Mouse (Mus musculus) myocyte (in vitro differentiated cells): ENCODE measurements at regions not wholly inside any gene's neighbourhood (a gene's known extent, or its start where the extent isn't known, plus 50 kb on each side); places are given as distances from the start of the nearest gene placed in this dataset.

ENCODE experiments used
- H3K27me3 ChIP-seq: one replicate; pipeline ENCODE4 v1.6.1; 2011; ENCODE audit not compliant: control insufficient read depth, insufficient read depth, insufficient read length
- H3K36me3 ChIP-seq: one replicate; pipeline ENCODE4 v1.6.1; 2011; ENCODE audit not compliant: control insufficient read depth, insufficient read depth
- H3K4me2 ChIP-seq: one replicate; pipeline ENCODE4 v1.6.1; 2011; ENCODE audit warnings: low read depth, control low read depth
- H3K4me3 ChIP-seq: one replicate; pipeline ENCODE4 v1.5.1; 2011; ENCODE audit warnings: mild to moderate bottlenecking, control low read depth, moderate library complexity
- H3K79me2 ChIP-seq: one replicate; pipeline ENCODE4 v1.6.1; 2011; ENCODE audit not compliant: control insufficient read depth, insufficient read depth
- H3ac ChIP-seq: one replicate; pipeline ENCODE4 v1.6.1; 2011; ENCODE audit not compliant: control insufficient read depth, insufficient read length
- CEBPB ChIP-seq: IDR thresholded peaks from 2 replicates; pipeline ENCODE4 v1.6.1; 2011; ENCODE audit warnings: mild to moderate bottlenecking, moderate library complexity; ENCODE audit not compliant: poor library complexity, insufficient read depth, severe bottlenecking
- E2F4 ChIP-seq: IDR thresholded peaks from one replicate; pipeline ENCODE4 v1.6.1; 2011; ENCODE audit warnings: mild to moderate bottlenecking, control low read depth, moderate library complexity; ENCODE audit not compliant: insufficient read depth
- MAX ChIP-seq: IDR thresholded peaks from one replicate; pipeline ENCODE4 v1.6.1; 2011; ENCODE audit warnings: low read depth, mild to moderate bottlenecking, control low read depth
- MYOD1 ChIP-seq, 3 experiments: IDR thresholded peaks; one replicate each; pipeline ENCODE4 v1.6.1; 2011; ENCODE audit warnings: control low read depth in 2 of 3, low read depth in 2 of 3, mild to moderate bottlenecking in 2 of 3, moderate library complexity in 1 of 3; ENCODE audit not compliant: insufficient read length in 2 of 3, control insufficient read depth in 1 of 3
- MYOG ChIP-seq, 3 experiments: IDR thresholded peaks; one replicate each; pipeline ENCODE4 v1.6.1; 2011; ENCODE audit warnings: control low read depth in 2 of 3, low read depth in 2 of 3, mild to moderate bottlenecking in 2 of 3; ENCODE audit not compliant: insufficient read length in 2 of 3, control insufficient read depth in 1 of 3, insufficient read depth in 1 of 3
- POLR2A ChIP-seq: IDR thresholded peaks from one replicate; pipeline ENCODE4 v1.6.1; 2011; ENCODE audit warnings: low read depth, mild to moderate bottlenecking, control low read depth, moderate library complexity; ENCODE audit not compliant: insufficient read length
- POLR2AphosphoS2 ChIP-seq: IDR thresholded peaks from one replicate; pipeline ENCODE4 v1.6.1; 2011; ENCODE audit warnings: low read depth, control low read depth; ENCODE audit not compliant: insufficient read length
- REST ChIP-seq: IDR thresholded peaks from one replicate; pipeline ENCODE4 v1.6.1; 2011; ENCODE audit warnings: mild to moderate bottlenecking, control low read depth, moderate library complexity; ENCODE audit not compliant: insufficient read depth, insufficient read length
- SRF ChIP-seq: IDR thresholded peaks from one replicate; pipeline ENCODE4 v1.6.1; 2011; ENCODE audit warnings: low read depth; ENCODE audit not compliant: control insufficient read depth, insufficient read length
- TCF12 ChIP-seq: IDR thresholded peaks from one replicate; pipeline ENCODE4 v1.6.1; 2011; ENCODE audit warnings: mild to moderate bottlenecking, control low read depth; ENCODE audit not compliant: poor library complexity, insufficient read depth, severe bottlenecking
- TCF3 ChIP-seq: IDR thresholded peaks from one replicate; pipeline ENCODE4 v1.6.1; 2011; ENCODE audit warnings: low read depth, control low read depth; ENCODE audit not compliant: insufficient read length
- USF1 ChIP-seq: IDR thresholded peaks from one replicate; pipeline ENCODE4 v1.6.1; 2011; ENCODE audit warnings: low read depth, mild to moderate bottlenecking, control low read depth, moderate library complexity

- no peaks in the 10 kb centered on the region for H3K79me2 ChIP-seq
- no peaks in the 10 kb centered on the region for H3K36me3 ChIP-seq
- H3K27me3 ChIP-seq: no peaks in the 10 kb centered on the region
- no peak overlapping the region for H3ac ChIP-seq
- H3K4me3 ChIP-seq: no peak overlapping the region
- H3K4me2 ChIP-seq: no peak overlapping the region
- TF ChIP-seq MYOD1 (IDR thresholded peaks at IDR 0.05; ENCODE audit: control insufficient read depth in 1 of 3, insufficient read length in 2 of 3, low read depth in 2 of 3) (peak in 1 of 3 experiments; percentile 30), TCF12 (no peak)
These were observed 104.3 kb upstream of the Prickle1 start for GRCm38 (mm10) chr15:93699971-93700370.

DNA sequence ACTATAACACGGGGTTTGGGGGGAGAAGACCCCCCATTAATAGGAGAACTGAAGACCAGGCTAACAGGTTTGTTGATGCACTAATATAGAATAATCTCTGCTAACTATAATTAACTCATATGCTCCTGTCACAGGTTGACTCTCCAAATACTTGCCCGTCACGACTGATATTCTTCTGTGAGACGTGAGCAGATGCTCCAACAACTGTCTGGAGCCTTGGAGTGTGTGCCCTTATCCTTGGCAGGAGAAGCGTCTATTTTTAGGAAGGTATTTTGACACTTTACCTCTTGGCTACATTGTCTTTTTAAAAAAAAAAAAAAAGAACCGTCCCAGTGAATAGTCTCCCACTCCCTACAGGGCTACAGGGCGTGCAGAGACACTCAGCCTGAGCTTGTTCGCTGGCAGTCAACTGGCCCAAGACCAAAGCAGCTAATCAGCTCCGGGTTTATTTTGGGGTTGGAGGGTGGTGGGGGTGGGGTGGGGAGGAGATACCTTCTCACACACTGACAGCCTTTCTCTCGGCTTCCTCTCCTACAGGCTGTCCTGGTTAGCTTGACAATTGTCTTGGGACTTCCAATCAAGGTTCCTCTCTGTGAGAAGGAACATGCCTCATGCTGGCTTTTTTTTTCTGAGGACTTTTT, 102.6 kb upstream of the Prickle1 start:
- Histone ChIP-seq H3K36me3 (no peaks in the 10 kb centered on the region), H3K79me2 (no peaks in the 10 kb centered on the region), H3K4me3 (no peak overlapping the region), H3ac (no peak overlapping the region), H3K4me2 (peak overlapping the region; percentile 30), H3K27me3 (no peaks in the 10 kb centered on the region)
- TF ChIP-seq MAX (no peak), POLR2A (no peak), USF1 (no peak), CEBPB (no peak), TCF3 (no peak), SRF (no peak), MYOD1 (IDR thresholded peaks at IDR 0.05; ENCODE audit: control insufficient read depth in 1 of 3, insufficient read length in 2 of 3, low read depth in 2 of 3) (peak; percentile 23 to 88 (median 66)), REST (no peak), POLR2AphosphoS2 (no peak), E2F4 (no peak), TCF12 (peak; percentile 51), MYOG (IDR thresholded peaks at IDR 0.05; ENCODE audit: control insufficient read depth in 1 of 3, insufficient read depth in 1 of 3, insufficient read length in 2 of 3, low read depth in 2 of 3) (peak in 2 of 3 experiments; percentile 39 to 45)

DNA sequence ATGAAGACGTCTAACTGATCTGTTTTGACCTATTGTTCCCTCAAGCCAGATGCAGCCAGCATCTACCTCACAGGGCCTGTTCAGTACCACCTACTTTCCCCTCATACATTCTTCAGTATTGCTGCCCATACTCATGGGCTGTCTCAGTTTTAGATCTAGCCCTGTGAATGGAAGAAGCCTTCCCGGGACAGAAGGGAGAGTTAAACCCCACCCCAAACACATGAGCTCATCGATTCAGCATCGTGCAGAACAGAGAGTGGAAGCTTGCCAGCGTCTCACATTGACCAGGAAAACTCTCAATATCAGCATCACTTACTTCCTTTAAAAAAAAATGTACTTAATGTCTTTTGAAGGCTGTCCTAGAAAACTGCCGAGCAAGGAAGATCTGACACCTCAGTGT, 95.0 kb upstream of the Prickle1 start:
- Histone ChIP-seq H3K4me3 (no peak overlapping the region), H3K36me3 (no peaks in the 10 kb centered on the region), H3ac (no peak overlapping the region), H3K4me2 (no peak overlapping the region), H3K27me3 (no peaks in the 10 kb centered on the region), H3K79me2 (no peaks in the 10 kb centered on the region)
- TF ChIP-seq MYOD1 (IDR thresholded peaks at IDR 0.05; ENCODE audit: control insufficient read depth in 1 of 3, insufficient read length in 2 of 3, low read depth in 2 of 3): no peak
- no peak for TF ChIP-seq TCF12
- no peak for TF ChIP-seq MYOG (IDR thresholded peaks at IDR 0.05; ENCODE audit: control insufficient read depth in 1 of 3, insufficient read depth in 1 of 3, insufficient read length in 2 of 3, low read depth in 2 of 3)
- no peak for TF ChIP-seq USF1
- TF ChIP-seq POLR2AphosphoS2: no peak
- no peak for TF ChIP-seq REST
- no peak for TF ChIP-seq MAX
- TF ChIP-seq CEBPB: no peak
- TF ChIP-seq E2F4: no peak
- no peak for TF ChIP-seq SRF
- no peak for TF ChIP-seq TCF3
- no peak for TF ChIP-seq POLR2A

DNA sequence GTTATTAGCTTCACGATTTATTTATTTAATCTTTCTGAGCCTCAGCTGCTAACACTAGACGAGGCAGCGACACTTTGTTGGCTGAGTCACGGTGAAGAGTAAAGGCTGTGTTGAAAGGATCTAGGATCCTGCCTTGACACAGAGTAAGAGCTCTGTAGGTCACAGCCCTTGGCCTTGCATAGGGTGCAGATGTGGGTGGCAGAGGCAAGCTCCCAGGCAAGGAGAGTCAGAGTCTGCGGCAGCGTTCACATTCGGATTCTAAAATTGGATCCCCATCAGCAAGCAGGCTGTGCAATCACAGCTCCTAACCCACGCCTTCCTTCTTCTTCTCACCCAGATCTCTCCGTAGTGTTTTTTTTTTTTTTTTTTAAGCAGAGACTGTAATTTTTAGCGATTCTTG, 94.3 kb upstream of the Prickle1 start:
- no peaks in the 10 kb centered on the region for H3K36me3 ChIP-seq
- TF ChIP-seq POLR2A: no peak
- TF ChIP-seq MAX: no peak
- no peak for TF ChIP-seq USF1
- no peak for TF ChIP-seq TCF3
- no peak overlapping the region for H3K4me2 ChIP-seq
- no peak overlapping the region for H3K4me3 ChIP-seq
- H3ac ChIP-seq: no peak overlapping the region
- no peaks in the 10 kb centered on the region for H3K79me2 ChIP-seq
- no peaks in the 10 kb centered on the region for H3K27me3 ChIP-seq

- Histone ChIP-seq H3K4me3 (no peak overlapping the region), H3K4me2 (no peak overlapping the region), H3K79me2 (no peaks in the 10 kb centered on the region), H3K36me3 (no peaks in the 10 kb centered on the region), H3ac (no peak overlapping the region), H3K27me3 (no peaks in the 10 kb centered on the region)
- TF ChIP-seq TCF12 (no peak), MYOG (IDR thresholded peaks at IDR 0.05; ENCODE audit: control insufficient read depth in 1 of 3, insufficient read depth in 1 of 3, insufficient read length in 2 of 3, low read depth in 2 of 3) (peak in 1 of 3 experiments; percentile 3)
These were observed 90.7 kb upstream of the Prickle1 start for GRCm38 (mm10) chr15:93686385-93686784.

DNA sequence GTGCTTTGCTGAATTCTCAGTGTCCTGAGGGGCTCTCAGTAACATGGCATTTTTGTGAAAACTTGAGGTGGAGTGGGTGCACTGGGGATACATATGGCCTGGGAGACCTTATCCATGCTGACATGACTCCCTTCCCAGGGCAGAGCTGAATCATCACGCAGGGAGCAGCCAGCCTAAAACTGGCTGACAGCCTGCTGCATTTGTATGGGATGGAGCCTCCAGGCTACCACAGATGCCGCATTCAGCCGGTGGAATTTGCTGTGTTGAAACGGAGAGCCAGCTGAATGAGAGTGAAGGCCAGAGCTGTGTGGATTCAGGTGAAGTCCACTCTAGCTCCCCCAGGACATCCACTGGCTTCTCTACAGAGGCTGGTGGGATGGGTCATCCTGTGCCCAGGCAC, 85.9 kb upstream of the Prickle1 start:
- Histone ChIP-seq H3K36me3 (no peaks in the 10 kb centered on the region), H3K27me3 (no peaks in the 10 kb centered on the region), H3ac (no peak overlapping the region)

More for the DNA sequence above, 85.9 kb upstream of the Prickle1 start:
- H3K4me2 ChIP-seq: no peak overlapping the region
- TF ChIP-seq POLR2AphosphoS2 (no peak), TCF12 (no peak), MAX (no peak), MYOD1 (IDR thresholded peaks at IDR 0.05; ENCODE audit: control insufficient read depth in 1 of 3, insufficient read length in 2 of 3, low read depth in 2 of 3) (no peak), REST (no peak), USF1 (no peak), TCF3 (no peak), CEBPB (no peak), SRF (no peak), E2F4 (no peak)
- no peaks in the 10 kb centered on the region for H3K79me2 ChIP-seq
- no peak overlapping the region for H3K4me3 ChIP-seq
